Mouse (Mus musculus): ENCODE measurements around the gene Wfdc17. TPM values are rescaled to one million over a fixed set of nuclear protein-coding genes. Genes with fewer than 3 reads are reported as not detected.

The Wfdc17 gene
- total RNA-seq, 2 experiments from 2014 or later: 1.5 to 1.7 TPM

GRCm38 (mm10) chr11:83740443-83740991 is 36.7 kb downstream of the Wfdc17 start:
- no peak for DNase-seq

DNA sequence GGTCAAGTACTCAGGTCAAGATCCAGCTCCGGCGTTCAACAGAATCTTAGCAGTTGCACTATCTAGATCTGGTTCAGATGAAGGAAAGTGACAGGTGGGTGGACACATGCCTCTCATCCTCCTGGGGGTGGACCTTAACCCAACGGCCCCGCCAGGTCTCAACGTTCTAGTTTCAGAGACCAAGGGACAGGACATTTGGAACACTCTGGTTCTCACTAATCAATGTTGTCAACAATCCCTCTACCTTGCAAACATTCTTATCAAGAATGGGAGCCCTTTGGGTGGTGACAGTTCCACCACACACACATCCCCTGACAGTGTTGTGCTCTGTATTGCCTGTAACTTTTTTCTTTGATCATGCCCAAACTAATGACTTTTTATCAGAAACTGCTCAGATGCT is 38.0 kb downstream of the Wfdc17 start:
- DNase-seq: no peak

GRCm38 (mm10) chr11:83742731-83743355 is 39.1 kb downstream of the Wfdc17 start:
- DNase-seq: no peak

- DNase-seq: no peak
Measured at GRCm38 (mm10) chr11:83743525-83743924, 39.7 kb downstream of the Wfdc17 start.

GRCm38 (mm10) chr11:83746152-83746551 is 42.4 kb downstream of the Wfdc17 start:
- no peak for DNase-seq

DNA sequence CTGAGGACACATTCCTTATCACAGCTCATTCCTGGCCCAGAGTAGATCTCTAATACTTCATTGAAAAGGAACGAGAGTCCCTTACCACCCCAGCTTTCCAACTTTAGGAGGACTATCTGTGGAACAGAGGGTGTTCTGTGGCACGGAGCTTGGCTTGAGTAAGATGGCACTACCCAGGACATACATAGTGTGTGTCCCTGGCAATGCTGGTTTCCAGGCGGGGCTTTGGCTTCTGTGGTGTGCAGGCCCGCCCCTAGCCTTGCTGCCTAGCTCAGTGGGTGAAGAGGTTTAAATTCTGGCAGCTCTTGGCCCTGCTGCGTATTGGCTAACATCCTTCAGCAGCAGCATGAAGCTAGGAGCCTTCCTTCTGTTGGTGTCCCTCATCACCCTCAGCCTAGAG is 42.9 kb downstream of the Wfdc17 start, which contains the start of gene Wfdc21:
TSS of gene Wfdc21 (plus strand) at position 260 of the 400 bp plus-strand sequence.
- DNase-seq: no peak

GRCm38 (mm10) chr11:83747376-83748265 is 43.8 kb downstream of the Wfdc17 start:
- no peak for DNase-seq

GRCm38 (mm10) chr11:83753581-83754181 is 49.9 kb downstream of the Wfdc17 start, which contains the start of gene Heatr6:
Gene Heatr6 (plus strand): TSS chr11:83753696.
- peak; percentile 90 for DNase-seq

DNA sequence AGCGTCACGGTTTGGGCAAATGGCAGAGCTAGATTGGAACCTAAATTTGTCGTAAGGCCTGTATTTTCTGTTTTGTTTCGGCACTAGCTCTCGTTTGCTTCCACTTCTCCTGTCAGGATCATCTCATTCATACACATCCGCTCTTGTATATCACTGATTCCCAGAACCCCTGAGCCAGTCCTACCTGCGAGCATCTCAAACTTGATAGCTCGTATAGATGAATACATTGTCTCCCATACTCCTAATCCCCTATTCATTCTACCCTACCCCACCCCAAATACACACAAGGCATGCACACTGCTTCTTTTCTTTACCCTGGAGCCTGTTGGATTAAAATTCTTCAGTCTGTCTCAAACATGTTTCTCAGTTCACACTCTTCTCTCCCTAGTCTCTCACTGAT is 50.4 kb downstream of the Wfdc17 start:
- no peak for DNase-seq

Other genes with a start within 250 kb of the Wfdc17 start
- gene Mmp28, start 240.9 kb upstream of the Wfdc17 start, total RNA-seq (2021): 1 to 10 TPM; 3.7 to 4.6 TPM
- 10 to 100 TPM; 21.1 to 29.7 TPM for gene Taf15, start 230.9 kb upstream of the Wfdc17 start, total RNA-seq (2021)
- gene Heatr9, start 181.8 kb upstream of the Wfdc17 start, total RNA-seq (2021): not detected
- not detected for gene Ccl5, start 173.5 kb upstream of the Wfdc17 start, total RNA-seq (2021)
- 1 to 10 TPM; 2.9 to 4.3 TPM for gene Ccl9, start 125.4 kb upstream of the Wfdc17 start, total RNA-seq (2021)
- gene Ccl6, start 110.9 kb upstream of the Wfdc17 start, total RNA-seq (2021): 1 to 10 TPM; 3.3 to 3.4 TPM
- gene Rpl9-ps1, start 58.4 kb upstream of the Wfdc17 start, total RNA-seq (2021): not detected
- not detected for gene Ccl3, start 54.6 kb upstream of the Wfdc17 start, total RNA-seq (2021)
- not detected for gene Ccl4, start 41.4 kb upstream of the Wfdc17 start, total RNA-seq (2021)
- not detected for gene Wfdc18, start 5.0 kb downstream of the Wfdc17 start, total RNA-seq (2021)
- not detected for gene Wfdc21, start 42.9 kb downstream of the Wfdc17 start, total RNA-seq (2021)
- gene Heatr6, start 49.7 kb downstream of the Wfdc17 start, total RNA-seq (2021): 1 to 10 TPM; 8.1 to 10.0 TPM
- gene Hnf1b, start 146.1 kb downstream of the Wfdc17 start, total RNA-seq (2021): not detected
- gene Ddx52, start 238.1 kb downstream of the Wfdc17 start, total RNA-seq (2021): 10 to 100 TPM; 11.0 to 12.4 TPM